Mouse (Mus musculus) heart, adult 2 months (tissue): Measurements from ENCODE around the gene Tiam2.

Source experiments
- CTCF ChIP-seq: fragments of 200-600 bp; IDR thresholded peaks from 2 replicates; pipeline ENCODE4 v1.8.1; 2022; ENCODE audit warnings: antibody characterized with exemption, mild to moderate bottlenecking, moderate library complexity
- POLR2A ChIP-seq: fragments of 200-500 bp; IDR thresholded peaks from 2 replicates; pipeline ENCODE4 v1.6.1; 2011; ENCODE audit warnings: mild to moderate bottlenecking, low read depth, low read length, control low read depth; ENCODE audit not compliant: insufficient read depth

DNA sequence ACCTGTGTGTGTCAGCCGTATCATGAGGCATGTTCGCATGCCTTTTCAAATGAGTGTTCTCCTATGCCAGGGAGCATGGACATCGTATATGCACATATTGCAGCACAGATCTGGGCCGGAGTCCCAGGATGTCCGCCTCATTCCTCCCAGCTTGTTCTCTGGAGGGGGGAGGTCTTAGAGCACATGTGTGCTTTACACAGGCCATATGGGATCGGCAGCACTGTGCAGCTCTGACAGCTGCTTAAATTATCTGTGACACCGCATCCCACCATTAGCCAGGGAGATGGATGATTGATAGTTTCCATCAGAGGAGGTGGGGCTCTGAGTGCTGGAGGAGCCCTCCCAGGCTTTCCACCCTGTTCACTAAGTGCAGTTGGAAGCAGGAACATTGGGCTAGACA lies 12.4 kb downstream of the Tiam2 start:
- no peak for TF ChIP-seq CTCF
- TF ChIP-seq POLR2A, result no peak
